Mouse (Mus musculus) heart, adult 2 months (tissue): ENCODE results near the gene Smim14. TPM values are rescaled to one million over a fixed set of nuclear protein-coding genes. Genes with fewer than 3 reads are reported as not detected.

Source experiments
- DNase-seq, 2 experiments: peaks; one replicate each; pipeline ENCODE4 v3.0.0; 2021
- H3K27ac ChIP-seq: fragments of 200-600 bp; 2 replicates; pipeline ENCODE4 v1.8.1; 2022
- H3K27me3 ChIP-seq: fragments of 200-500 bp; 2 replicates; pipeline ENCODE4 v1.6.1; 2012; ENCODE audit warnings: mild to moderate bottlenecking, low read length, inconsistent platforms, mixed read lengths; ENCODE audit not compliant: control insufficient read depth, insufficient read depth
- H3K36me3 ChIP-seq: fragments of 200-500 bp; 2 replicates; pipeline ENCODE4 v1.6.1; 2012; ENCODE audit warnings: low read length, inconsistent platforms; ENCODE audit not compliant: control insufficient read depth, insufficient read depth
- H3K4me1 ChIP-seq: fragments of 200-500 bp; 2 replicates; pipeline ENCODE4 v1.6.1; 2011; ENCODE audit warnings: low read length; ENCODE audit not compliant: control insufficient read depth, insufficient read depth
- H3K4me3 ChIP-seq: fragments of 200-600 bp; 2 replicates; pipeline ENCODE4 v1.8.1; 2022
- H3K79me2 ChIP-seq: fragments of 200-500 bp; replicated peaks from 2 replicates; pipeline ENCODE4 v1.6.1; 2012; ENCODE audit warnings: mild to moderate bottlenecking, inconsistent platforms, low read length, moderate library complexity, mixed read lengths; ENCODE audit not compliant: control insufficient read depth, insufficient read depth
- H3K9ac ChIP-seq: fragments of 200-500 bp; 2 replicates; pipeline ENCODE4 v1.6.1; 2012; ENCODE audit warnings: low read depth, mild to moderate bottlenecking, control low read depth, inconsistent platforms, low read length, mixed read lengths
- CTCF ChIP-seq: fragments of 200-600 bp; IDR thresholded peaks from 2 replicates; pipeline ENCODE4 v1.8.1; 2022; ENCODE audit warnings: antibody characterized with exemption, mild to moderate bottlenecking, moderate library complexity
- EP300 ChIP-seq: fragments of 200-500 bp; IDR thresholded peaks from 2 replicates; pipeline ENCODE4 v1.6.1; 2011; ENCODE audit warnings: low read depth, low read length, control low read depth; ENCODE audit not compliant: insufficient read depth
- POLR2A ChIP-seq: fragments of 200-500 bp; IDR thresholded peaks from 2 replicates; pipeline ENCODE4 v1.6.1; 2011; ENCODE audit warnings: mild to moderate bottlenecking, low read depth, low read length, control low read depth; ENCODE audit not compliant: insufficient read depth
- WGBS: fragments of 180-500 bp; shearing (Covaris S2); methylation state at CpG from one replicate; pipeline ENCODE4 v1.1.7; 2018; 5-methylcytosine and 5-hydroxymethylcytosine counted together
- intact Hi-C: fragments of 180-260 bp; cut with DNase I; formaldehyde crosslinking; loops from one replicate; pipeline ENCODE4 v1.15.1; 2025
- polyA plus RNA-seq: library from polyadenylated mRNA; depleted of rRNA; stranded (reverse); fragments of >200 nt; gene quantifications from 2 replicates; pipeline ENCODE4 v1.2.3, GENCODE M21; 2012
- total RNA-seq, 2 experiments: library from RNA; stranded (reverse); gene quantifications; 2 replicates each; pipeline ENCODE4 v1.2.3; 2021

Gene Smim14
- total and polyA plus RNA-seq, 3 experiments: 94.2 to 97.3 (median 97.1) TPM

DNA sequence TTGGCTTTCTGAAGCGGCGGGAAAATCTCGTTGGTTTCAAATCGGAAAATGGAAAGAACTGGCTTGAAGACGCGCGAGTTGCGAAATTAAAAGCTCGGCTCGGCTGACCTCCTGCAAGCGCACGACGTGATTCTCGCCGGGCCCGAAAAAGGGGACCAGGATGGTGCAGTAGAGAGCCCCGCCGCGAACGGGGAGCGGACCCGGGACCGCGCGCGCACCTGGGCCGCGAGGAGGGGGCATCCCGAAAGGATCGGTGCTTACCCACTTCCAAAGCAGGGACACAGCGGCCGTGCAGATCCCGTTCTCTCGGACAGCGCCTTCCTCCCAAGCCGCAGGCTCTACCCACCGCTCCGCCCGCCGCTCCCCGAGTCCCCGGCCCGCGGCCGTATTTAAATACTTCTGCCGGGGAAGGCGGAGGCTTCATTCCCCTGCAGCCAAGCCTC is 101.6 kb downstream of the Smim14 start:
- no peak for TF ChIP-seq CTCF
- no peak; the same call in 1 of the 2 replicates for TF ChIP-seq POLR2A
- no peak for TF ChIP-seq EP300
- no peaks in the 10 kb centered on the region for H3K79me2 ChIP-seq
- peak overlapping the region; percentile 96 for H3K27ac ChIP-seq
- peak overlapping the region; percentile 87 for H3K4me3 ChIP-seq
- DNase-seq: no peak
- H3K4me1 ChIP-seq: peaks cover 2% of the 10 kb centered on the region; the same call in 1 of the 2 replicates
- intact Hi-C loops: loop anchor here (1.0 to 5.0 kb wide), 2 partner anchors 57 to 102 kb away; partner anchors contain the start of genes Gm43552, Smim14 and Ube2k
- WGBS: 1% methylated on average over 39 of the region's 47 CpGs
- H3K27me3 ChIP-seq: no peaks in the 10 kb centered on the region
- no peaks in the 10 kb centered on the region for H3K36me3 ChIP-seq
- H3K9ac ChIP-seq: peak overlapping the region; percentile 93

DNA sequence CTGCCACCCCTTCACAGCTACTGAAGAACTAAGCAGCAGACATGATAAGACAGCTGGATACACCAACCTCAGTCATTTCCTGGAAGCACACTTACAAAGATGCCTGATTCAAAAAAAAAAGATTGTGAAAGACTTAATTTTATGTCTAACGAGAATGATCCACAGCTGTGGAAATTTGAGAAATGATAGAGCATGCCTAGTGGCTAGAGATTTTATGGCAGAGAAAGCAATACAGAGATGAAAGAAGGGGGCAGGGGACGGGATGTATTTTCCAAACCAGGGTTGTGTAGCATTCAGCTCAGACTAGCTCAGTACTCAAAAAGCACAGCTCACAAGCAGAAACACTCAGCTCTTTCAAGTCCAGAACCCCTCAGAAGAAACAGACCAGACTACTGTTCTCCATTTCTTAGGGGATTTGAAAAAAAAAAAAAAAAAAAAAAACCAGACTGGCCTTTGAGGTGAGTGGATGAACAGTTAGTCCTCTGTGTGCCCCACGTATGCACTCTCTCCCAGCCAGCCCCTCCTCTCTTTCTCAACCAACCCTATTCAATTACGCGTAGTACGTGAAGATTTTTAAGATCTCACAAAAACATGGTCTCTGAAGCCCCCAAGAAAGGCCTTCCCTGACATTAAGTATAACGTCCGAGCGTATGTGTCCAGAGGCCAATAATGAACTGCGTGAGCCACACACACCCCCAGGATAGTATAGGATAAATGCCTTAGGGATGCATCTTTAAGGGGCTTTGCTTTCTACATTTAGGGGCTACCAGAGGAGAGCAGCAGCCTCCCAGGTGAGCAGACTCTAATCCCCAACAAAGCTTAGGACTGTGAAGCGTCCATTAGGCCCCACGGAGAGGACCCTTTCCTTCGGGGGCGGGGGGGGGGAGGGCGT is 102.3 kb downstream of the Smim14 start:
- Histone ChIP-seq H3K27ac (peak overlapping the region; percentile 96), H3K9ac (peak overlapping the region; percentile 93), H3K36me3 (no peaks in the 10 kb centered on the region), H3K4me1 (peaks cover 2% of the 10 kb centered on the region; the same call in 1 of the 2 replicates), H3K27me3 (no peaks in the 10 kb centered on the region), H3K4me3 (peak overlapping the region; percentile 87), H3K79me2 (no peaks in the 10 kb centered on the region; the same call in 1 of the 2 replicates)
- TF ChIP-seq CTCF (no peak), EP300 (no peak), POLR2A (no peak)
- intact Hi-C loops: loop anchor here (1.0 to 5.0 kb wide), 2 partner anchors 58 to 103 kb away; partner anchors contain the start of genes Gm43552, Smim14 and Ube2k
- WGBS: 10% methylated on average over 15 of the region's 15 CpGs
- DNase-seq: no peak

DNA sequence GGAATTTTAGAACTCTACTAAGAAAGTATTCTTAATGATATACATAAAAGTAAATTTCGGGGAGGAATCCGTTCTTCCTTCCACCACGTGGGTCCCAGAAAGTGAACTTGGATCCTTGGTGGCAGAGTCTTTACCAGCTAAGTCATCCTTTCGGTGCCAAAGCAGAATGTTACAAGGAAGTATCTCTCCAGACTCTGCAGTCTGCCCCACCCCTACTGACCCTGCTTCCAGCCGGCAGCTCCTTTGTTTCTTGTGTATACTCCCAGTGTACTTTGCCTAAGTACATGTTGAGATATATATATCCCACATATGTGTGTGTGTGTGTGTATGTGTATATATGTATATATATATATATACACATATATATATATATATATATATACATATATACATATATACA is 107.5 kb downstream of the Smim14 start:
- no peaks in the 10 kb centered on the region for H3K27me3 ChIP-seq
- TF ChIP-seq CTCF (no peak), EP300 (no peak), POLR2A (no peak)
- DNase-seq: no peak

DNA sequence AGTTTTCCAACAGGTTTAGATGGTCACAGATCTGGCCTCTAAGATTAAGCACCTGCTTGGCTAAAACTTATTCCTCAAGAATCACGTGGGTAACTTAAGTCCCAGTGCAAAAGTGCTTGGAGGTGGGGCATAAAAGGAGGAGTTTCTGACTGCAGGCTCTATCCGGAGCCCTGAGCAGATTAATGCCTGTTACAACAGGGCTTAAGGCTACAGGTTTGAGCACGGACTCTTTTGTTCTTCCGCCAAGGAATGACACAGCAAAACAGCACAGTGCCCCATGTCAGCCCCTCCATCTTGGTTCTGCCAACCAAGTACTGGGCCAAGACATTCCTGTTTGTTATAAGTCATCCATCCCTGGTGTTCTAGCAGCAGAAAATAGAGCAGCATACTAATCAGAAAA is 108.7 kb downstream of the Smim14 start:
- H3K9ac ChIP-seq: no peak overlapping the region
- intact Hi-C loops: no loop called here
- no peaks in the 10 kb centered on the region for H3K4me1 ChIP-seq
- H3K27ac ChIP-seq: no peak overlapping the region
- no peaks in the 10 kb centered on the region for H3K36me3 ChIP-seq
- H3K79me2 ChIP-seq: no peaks in the 10 kb centered on the region; the same call in 1 of the 2 replicates
- TF ChIP-seq POLR2A: no peak
- no peak for TF ChIP-seq EP300
- TF ChIP-seq CTCF: no peak
- H3K4me3 ChIP-seq: no peak overlapping the region
- DNase-seq: no peak
- H3K27me3 ChIP-seq: no peaks in the 10 kb centered on the region
- 55% methylated on average over 4 of the region's 4 CpGs for WGBS

More for the DNA sequence above, 107.5 kb downstream of the Smim14 start:
- H3K9ac ChIP-seq: no peak overlapping the region
- WGBS: 83% methylated on average over 5 of the region's 5 CpGs
- no peaks in the 10 kb centered on the region for H3K36me3 ChIP-seq
- H3K4me3 ChIP-seq: no peak overlapping the region
- H3K79me2 ChIP-seq: no peaks in the 10 kb centered on the region; the same call in 1 of the 2 replicates
- H3K27ac ChIP-seq: no peak overlapping the region
- H3K4me1 ChIP-seq: no peaks in the 10 kb centered on the region
- intact Hi-C loops: no loop called here

DNA sequence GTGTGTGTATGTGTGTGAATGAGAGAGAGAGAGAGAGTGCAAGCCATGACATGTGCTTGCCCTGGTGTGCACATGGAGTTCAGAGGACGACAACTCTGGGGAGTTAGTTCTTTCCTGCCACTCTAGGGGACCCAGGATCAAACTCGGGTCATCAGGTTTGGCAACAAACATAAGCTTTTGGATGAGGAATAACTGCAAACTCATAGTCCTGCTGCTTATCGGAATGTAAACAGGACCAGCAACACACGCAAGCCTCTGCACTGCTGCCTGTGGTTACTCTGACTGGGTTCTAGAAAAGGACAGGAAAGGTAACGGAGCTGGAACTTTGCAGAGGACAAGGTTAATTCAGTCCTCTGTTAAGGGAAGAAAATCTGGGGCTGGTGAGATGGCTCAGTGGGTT is 111.7 kb downstream of the Smim14 start:
- intact Hi-C loops: no loop called here
- Histone ChIP-seq H3K27me3 (no peaks in the 10 kb centered on the region), H3K4me3 (no peak overlapping the region), H3K36me3 (no peaks in the 10 kb centered on the region), H3K27ac (no peak overlapping the region), H3K79me2 (no peaks in the 10 kb centered on the region; the same call in 1 of the 2 replicates), H3K4me1 (no peaks in the 10 kb centered on the region), H3K9ac (no peak overlapping the region)
- DNase-seq: no peak
- TF ChIP-seq EP300 (no peak), CTCF (no peak), POLR2A (no peak)
- 80% methylated on average over 5 of the region's 5 CpGs for WGBS

DNA sequence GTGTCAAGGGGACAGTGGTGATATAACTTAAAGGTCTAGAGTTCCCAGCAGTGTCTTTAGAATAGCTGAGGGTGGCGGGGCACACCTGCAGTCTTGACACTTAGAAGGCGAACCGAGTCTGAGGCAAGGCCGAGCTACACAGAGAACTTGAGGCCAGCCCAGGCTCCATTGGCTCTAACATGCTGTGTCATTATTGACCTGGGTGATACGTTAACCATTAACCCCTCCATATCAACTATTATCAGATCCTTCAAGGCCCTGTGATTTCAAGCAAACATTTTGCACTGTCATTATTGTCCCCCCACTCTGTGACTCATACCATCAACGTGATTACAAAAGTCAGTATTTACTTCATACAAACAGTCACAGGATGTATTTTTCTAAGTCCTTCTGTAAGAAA is 112.8 kb downstream of the Smim14 start:
- Histone ChIP-seq H3K27ac (no peak overlapping the region), H3K4me1 (no peaks in the 10 kb centered on the region), H3K79me2 (no peaks in the 10 kb centered on the region), H3K9ac (no peak overlapping the region), H3K4me3 (no peak overlapping the region), H3K36me3 (no peaks in the 10 kb centered on the region), H3K27me3 (no peaks in the 10 kb centered on the region)
- DNase-seq: no peak
- 88% methylated on average over 6 of the region's 6 CpGs for WGBS
- TF ChIP-seq CTCF (no peak), EP300 (no peak), POLR2A (no peak)
- intact Hi-C loops: no loop called here
